Mouse (Mus musculus) retina, postnatal 7 days (tissue): ENCODE data around the gene Bcas3.
"Not testable (repeated sequence)": the region's sequence is repeated elsewhere in the genome, so short reads cannot be mapped to it uniquely, and the experiment has no call there.

Source experiments
- DNase-seq: peaks from one replicate; pipeline ENCODE4 v3.0.0-alpha.2; 2012; ENCODE audit warnings: low read depth, low spot score

Gene Bcas3

GRCm38 (mm10) chr11:85482737-85483467, 129.9 kb downstream of the Bcas3 start:
- DNase-seq = no peak

- DNase-seq = no peak
Measured at GRCm38 (mm10) chr11:85485197-85485940, 132.4 kb downstream of the Bcas3 start.

- no peak for DNase-seq
Measured at GRCm38 (mm10) chr11:85487501-85487900, 134.5 kb downstream of the Bcas3 start.

- no peak for DNase-seq
Measured at GRCm38 (mm10) chr11:85492231-85492630, 139.3 kb downstream of the Bcas3 start.

- no peak for DNase-seq
Measured at GRCm38 (mm10) chr11:85492666-85493065, 139.7 kb downstream of the Bcas3 start.

GRCm38 (mm10) chr11:85499561-85499960, 146.6 kb downstream of the Bcas3 start:
- DNase-seq = no peak

GRCm38 (mm10) chr11:85502031-85502430, 149.1 kb downstream of the Bcas3 start:
- no peak for DNase-seq

- not testable (repeated sequence) for DNase-seq
Measured at GRCm38 (mm10) chr11:85504812-85505211, 151.8 kb downstream of the Bcas3 start.

GRCm38 (mm10) chr11:85505811-85506210, 152.8 kb downstream of the Bcas3 start:
- DNase-seq = no peak

GRCm38 (mm10) chr11:85509334-85509733, 156.4 kb downstream of the Bcas3 start:
- no peak for DNase-seq

GRCm38 (mm10) chr11:85511270-85511904, 158.4 kb downstream of the Bcas3 start:
- no peak for DNase-seq

- no peak for DNase-seq
Measured at GRCm38 (mm10) chr11:85516724-85517123, 163.8 kb downstream of the Bcas3 start.

- DNase-seq = peak; percentile 48
Measured at GRCm38 (mm10) chr11:85518025-85518756, 165.2 kb downstream of the Bcas3 start.

GRCm38 (mm10) chr11:85520236-85520635, 167.3 kb downstream of the Bcas3 start:
- DNase-seq = no peak

- DNase-seq = no peak
Measured at GRCm38 (mm10) chr11:85520996-85521395, 168.0 kb downstream of the Bcas3 start.

- no peak for DNase-seq
Measured at GRCm38 (mm10) chr11:85523646-85524045, 170.7 kb downstream of the Bcas3 start.

GRCm38 (mm10) chr11:85524186-85524585, 171.2 kb downstream of the Bcas3 start:
- peak; percentile 43 for DNase-seq

- DNase-seq = no peak
Measured at GRCm38 (mm10) chr11:85524841-85525500, 172.0 kb downstream of the Bcas3 start.

GRCm38 (mm10) chr11:85525501-85525885, 172.5 kb downstream of the Bcas3 start:
- DNase-seq = no peak

GRCm38 (mm10) chr11:85525979-85526775, 173.2 kb downstream of the Bcas3 start:
- DNase-seq = no peak
